Mouse (Mus musculus) layer of hippocampus, adult 9-11 months (tissue): ENCODE results near the gene Ube3a.

Experiments used
- DNase-seq: peaks from one replicate; pipeline ENCODE4 v3.0.0; 2022

Ube3a gene

DNA sequence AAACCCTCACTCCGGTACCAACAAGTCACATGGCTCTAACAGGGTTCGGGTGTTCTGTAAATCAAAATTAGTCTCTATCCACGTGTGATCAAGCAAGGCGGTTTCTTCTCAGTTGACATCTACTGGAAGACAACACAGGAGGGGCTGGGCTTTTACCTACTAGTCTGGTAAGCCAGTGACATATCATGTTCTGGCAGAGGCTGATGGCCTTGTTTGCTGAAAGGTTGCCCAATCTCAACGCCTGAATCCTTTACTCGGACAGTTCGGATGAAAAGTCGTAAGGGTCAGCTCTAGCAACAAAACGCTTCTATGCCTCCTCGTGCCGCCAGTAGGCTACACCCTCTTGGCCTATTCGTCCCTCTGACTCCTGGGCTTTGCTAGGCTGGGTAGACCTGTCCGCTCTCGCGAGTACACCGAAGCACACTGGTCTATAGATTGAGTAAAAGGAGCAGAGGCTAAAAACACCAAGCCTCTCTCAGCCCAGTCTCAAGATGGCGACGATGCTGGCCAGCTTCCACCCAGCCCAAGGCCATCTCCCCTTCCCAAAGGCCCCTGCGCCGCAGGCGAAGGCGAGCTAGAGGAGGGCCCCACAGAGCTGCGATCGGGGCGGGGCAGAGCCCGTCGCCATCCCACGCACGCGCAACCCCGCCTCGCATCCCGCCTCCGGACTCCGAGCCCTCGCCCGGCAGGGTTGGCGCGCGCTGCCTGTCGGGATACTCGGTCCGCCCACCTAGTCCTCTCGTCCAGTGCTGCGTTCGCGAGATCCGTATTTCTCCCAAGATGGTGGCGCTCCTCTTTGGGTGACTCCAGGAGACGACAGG is at the start of gene Ube3a:
Gene Ube3a, plus strand, starts transcription at position 706 of the 821 bp plus-strand sequence.
- DNase-seq: peak; percentile 98

DNA sequence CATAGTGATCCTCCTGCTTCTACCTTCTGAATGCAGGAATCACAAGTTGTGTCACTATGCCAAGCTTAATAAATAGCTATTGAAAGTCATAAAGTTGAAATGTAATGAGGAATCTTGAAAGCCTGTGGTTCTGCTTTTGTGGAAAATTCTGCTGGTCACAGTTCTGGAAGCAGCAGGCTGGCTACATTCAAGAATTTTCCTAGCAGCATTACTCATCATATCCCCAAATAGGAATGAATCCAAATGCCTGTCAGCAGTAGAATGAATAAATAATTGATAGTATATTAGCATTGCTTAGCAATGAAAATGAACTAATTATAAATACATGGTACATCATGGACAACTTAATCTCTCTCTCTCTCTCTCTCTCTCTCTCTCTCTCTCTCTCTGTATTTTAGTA is 35.7 kb upstream of the Ube3a start:
- no peak for DNase-seq

DNA sequence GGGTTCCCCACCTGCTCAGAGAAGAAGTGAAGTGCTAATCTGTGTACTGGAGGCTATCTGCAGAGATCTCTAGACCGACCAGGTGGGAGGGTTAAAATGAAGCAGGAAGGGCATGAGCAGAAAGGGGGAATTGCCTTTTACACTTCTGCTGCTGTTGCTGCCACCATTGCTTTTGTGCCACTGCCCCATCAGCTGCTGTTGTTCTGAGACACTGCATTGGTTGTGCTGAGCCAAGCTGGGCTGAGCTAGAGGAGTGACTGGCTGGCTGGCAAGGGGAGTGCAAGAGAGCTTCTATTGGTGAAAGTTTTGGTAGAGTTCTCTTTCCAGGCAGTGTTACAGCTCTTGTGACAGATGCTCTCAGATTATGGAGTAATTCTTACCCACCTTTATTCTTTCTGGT is 13.6 kb upstream of the Ube3a start:
- DNase-seq: no peak

GRCm38 (mm10) chr7:59221244-59221643 is 7.3 kb upstream of the Ube3a start:
- no peak for DNase-seq

GRCm38 (mm10) chr7:59228866-59229182 is 274 bp downstream of the Ube3a start:
- no peak for DNase-seq

DNA sequence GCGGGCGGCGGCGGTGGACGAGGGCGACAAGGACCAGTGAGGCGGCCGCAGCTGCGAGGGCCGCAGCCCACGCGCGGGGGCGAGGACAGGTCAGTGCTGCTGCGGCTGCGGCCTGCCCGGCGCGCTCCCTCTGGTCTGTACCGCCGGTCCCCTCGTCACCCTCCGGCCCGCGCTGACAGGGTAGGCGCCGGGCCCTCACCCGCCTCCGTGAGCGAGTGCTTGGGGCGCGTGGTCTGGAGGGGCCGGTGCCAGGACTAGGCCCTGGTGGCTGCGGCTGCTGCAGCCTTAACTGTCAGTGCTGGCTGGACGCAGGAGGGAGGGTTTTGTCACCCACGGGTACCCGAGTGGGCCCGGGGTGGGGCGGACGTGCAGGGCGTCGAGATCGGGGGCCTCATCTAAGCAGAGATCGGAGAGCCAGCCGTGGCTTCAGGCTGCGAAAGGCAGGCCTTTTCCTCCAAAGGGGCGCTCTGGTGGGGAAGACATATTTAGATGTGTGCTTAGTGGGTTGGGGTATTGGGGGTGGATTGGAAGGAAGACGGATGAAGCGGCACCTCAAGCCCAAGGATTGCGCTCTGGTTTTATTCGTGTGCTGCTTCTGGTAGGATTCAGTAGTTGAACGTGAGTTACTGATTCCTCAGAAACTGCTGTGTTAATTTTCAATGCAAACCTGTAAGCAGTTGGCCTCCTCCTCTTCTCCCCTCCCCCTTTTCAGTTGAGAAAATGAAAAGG is 797 bp downstream of the Ube3a start:
- DNase-seq: peak; percentile 55

- no peak for DNase-seq
These were observed 1.8 kb downstream of the Ube3a start for GRCm38 (mm10) chr7:59230304-59230703.

GRCm38 (mm10) chr7:59230768-59231167 is 2.2 kb downstream of the Ube3a start:
- no peak for DNase-seq

GRCm38 (mm10) chr7:59231960-59232359 is 3.4 kb downstream of the Ube3a start:
- DNase-seq: no peak

GRCm38 (mm10) chr7:59234773-59235401 is 6.3 kb downstream of the Ube3a start:
- no peak for DNase-seq

GRCm38 (mm10) chr7:59243257-59243656 is 14.7 kb downstream of the Ube3a start:
- no peak for DNase-seq

GRCm38 (mm10) chr7:59245541-59245940 is 17.0 kb downstream of the Ube3a start:
- DNase-seq: no peak

- no peak for DNase-seq
These were observed 24.8 kb downstream of the Ube3a start for GRCm38 (mm10) chr7:59253373-59253772.

DNA sequence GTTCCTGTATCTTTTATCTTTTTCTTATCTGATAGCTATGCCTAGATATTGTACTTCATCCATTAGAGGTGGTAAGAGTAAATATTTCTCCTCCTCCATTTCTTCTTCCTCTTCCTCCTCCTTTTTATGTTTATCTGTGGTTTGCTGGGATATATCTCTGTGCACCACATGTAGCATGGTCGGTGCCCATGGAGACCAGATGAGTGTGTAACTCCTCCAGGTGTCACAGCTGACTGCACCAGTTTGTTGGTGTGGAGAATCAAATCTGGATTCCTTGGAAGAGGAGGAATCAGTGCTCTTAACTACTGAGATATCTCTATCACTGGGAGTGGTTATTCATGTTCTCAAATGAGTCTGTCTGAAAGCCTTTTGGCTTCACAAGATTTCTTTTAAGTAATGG is 37.0 kb downstream of the Ube3a start:
- DNase-seq: no peak

DNA sequence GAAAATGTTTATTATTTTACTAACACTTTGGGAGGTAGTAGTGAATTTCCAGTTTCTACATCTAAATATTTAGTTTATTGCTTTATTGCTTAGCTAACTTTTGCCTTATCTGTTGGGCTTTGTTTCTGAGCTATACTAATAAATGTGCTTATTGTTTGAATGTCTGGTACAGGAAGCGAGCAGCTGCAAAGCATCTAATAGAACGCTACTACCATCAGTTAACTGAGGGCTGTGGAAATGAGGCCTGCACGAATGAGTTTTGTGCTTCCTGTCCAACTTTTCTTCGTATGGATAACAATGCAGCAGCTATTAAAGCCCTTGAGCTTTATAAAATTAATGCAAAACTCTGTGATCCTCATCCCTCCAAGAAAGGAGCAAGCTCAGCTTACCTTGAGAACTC is 43.2 kb downstream of the Ube3a start:
- no peak for DNase-seq

- DNase-seq: no peak
These were observed 84.0 kb downstream of the Ube3a start for GRCm38 (mm10) chr7:59312576-59312975.

DNA sequence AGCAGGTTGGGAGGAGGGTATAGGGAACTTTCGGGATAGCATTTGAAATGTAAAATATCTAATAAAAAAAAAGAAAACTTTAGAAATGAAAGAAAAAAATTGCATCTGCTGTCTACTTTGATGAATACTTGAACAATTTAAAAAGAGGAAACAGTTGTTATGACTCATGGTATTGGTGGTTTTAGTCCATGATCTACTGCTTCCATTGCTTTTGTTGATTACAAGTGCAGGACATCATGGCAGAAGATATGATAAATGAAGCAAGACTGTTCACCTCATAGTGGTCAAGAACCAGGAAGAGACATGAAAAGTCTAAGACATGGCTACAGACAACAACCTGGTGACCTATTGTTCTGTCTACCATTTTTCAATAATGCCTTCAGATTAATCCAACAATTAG is 94.2 kb downstream of the Ube3a start:
- no peak for DNase-seq
